Mouse (Mus musculus) brain, embryonic 14.5 days (tissue): ENCODE measurements at regions not wholly inside any gene's neighbourhood (a gene's known extent, or its start where the extent isn't known, plus 50 kb on each side); places are given as distances from the start of the nearest gene placed in this dataset.

Experiments
- CTCF ChIP-seq: fragments of 200-500 bp; IDR thresholded peaks from 2 replicates; pipeline ENCODE4 v1.5.1; 2012; ENCODE audit warnings: inconsistent platforms, mild to moderate bottlenecking, moderate library complexity, borderline replicate concordance; ENCODE audit not compliant: insufficient read depth, insufficient read length; ENCODE audit errors: extremely low read depth
- POLR2A ChIP-seq: fragments of 200-500 bp; IDR thresholded peaks from 2 replicates; pipeline ENCODE4 v1.6.1; 2012; ENCODE audit warnings: mild to moderate bottlenecking, inconsistent platforms, borderline replicate concordance; ENCODE audit not compliant: poor library complexity, insufficient read depth, insufficient read length, severe bottlenecking; ENCODE audit errors: extremely low read depth

DNA sequence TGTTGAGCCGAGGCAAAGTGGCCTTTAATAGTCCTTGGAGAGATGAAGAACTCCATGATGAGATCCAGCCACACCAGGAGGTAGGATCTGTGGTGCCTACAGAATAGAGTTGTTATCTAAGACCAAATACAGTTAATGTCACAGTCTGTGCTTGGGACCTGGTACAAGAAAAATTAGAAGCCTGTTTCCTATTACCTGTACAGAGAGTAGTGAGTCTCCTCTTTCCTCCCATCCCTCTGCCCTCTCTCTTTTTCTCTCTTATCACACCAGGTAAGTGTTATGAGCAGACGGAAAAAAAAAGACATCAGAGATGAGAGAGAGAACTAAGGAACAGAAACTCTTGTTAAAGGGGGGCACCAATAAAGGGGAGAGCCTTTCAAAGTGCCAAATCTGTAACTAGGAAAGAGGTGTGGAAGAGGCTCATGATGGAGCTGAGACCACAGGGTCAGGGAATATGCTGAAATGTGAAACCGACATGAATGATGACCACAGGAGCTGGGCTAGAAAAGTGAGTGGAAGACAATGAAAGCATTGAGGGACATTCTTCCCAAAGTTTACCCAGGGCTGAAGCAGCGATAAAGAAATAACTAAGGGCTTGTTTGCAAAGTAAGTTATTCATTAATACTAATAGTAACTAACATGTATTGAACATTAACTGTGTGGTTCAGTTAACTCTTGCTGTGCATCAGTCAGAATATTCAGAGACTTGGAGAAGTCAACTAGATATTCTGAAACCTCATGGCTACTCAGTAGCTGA lies 440.9 kb downstream of the Tns1 start:
- TF ChIP-seq POLR2A (no peak), CTCF (no peak)
